ENCODE assay signal across 21 mouse cellular contexts in genomic region chr4:58314942-58315508, GRCm38 (mm10). TPM values are rescaled to one million over a fixed set of nuclear protein-coding genes. Genes with fewer than 3 reads are reported as not detected.
DNase-seq lines count a peak whose midpoint lies in the region; ATAC-seq and TF ChIP-seq lines count a peak whose summit lies in the region.
"Had no signal": no experiment of that assay in that cellular context is flagged by ENCODE, and none has a peak within 500 bp of the region (broad histone marks: within the 10 kb centered on the region; RNA-seq: fewer than 3 reads in every experiment).

No protein-coding gene starts in this region.

- H3K9me3 ChIP-seq in kidney, embryonic 14.5 days (ENCODE audit: control insufficient read depth, low read length), result no peaks in the 10 kb centered on the region
- no peaks in the 10 kb centered on the region for H3K9me3 ChIP-seq in intestine, embryonic 16.5 days (ENCODE audit: control insufficient read depth, low read length)
- no peaks in the 10 kb centered on the region for H3K9me3 ChIP-seq in limb, embryonic 14.5 days (ENCODE audit: control insufficient read depth, low read length)
- no peaks in the 10 kb centered on the region for H3K9me3 ChIP-seq in heart, embryonic 11.5 days (replicated peaks; ENCODE audit: control insufficient read depth, low read length)
- H3K9me3 ChIP-seq: embryonic facial prominence, embryonic 15.5 days; neural tube, embryonic 15.5 days had no signal

- 8% methylated on average over 4 of the region's 4 CpGs for WGBS in kidney, embryonic 14.5 days
- WGBS in intestine, embryonic 16.5 days, result 18% methylated on average over 4 of the region's 4 CpGs
- WGBS in limb, embryonic 14.5 days, result 39% methylated on average over 4 of the region's 4 CpGs
- 68% methylated on average over 4 of the region's 4 CpGs for WGBS in heart, embryonic 11.5 days (ENCODE audit: insufficient replicate concordance)

- TF ChIP-seq POLR2A in limb, embryonic 14.5 days (IDR thresholded peaks at IDR 0.05; ENCODE audit: borderline replicate concordance, extremely low read depth, insufficient read depth, insufficient read length), result no peak

- no peaks in the 10 kb centered on the region for H3K4me1 ChIP-seq in kidney, embryonic 14.5 days (ENCODE audit: control insufficient read depth, insufficient read depth, low read length)
- peaks cover 4% of the 10 kb centered on the region for H3K4me1 ChIP-seq in intestine, embryonic 16.5 days (ENCODE audit: control insufficient read depth, insufficient read depth, low read length)
- no peaks in the 10 kb centered on the region for H3K4me1 ChIP-seq in limb, embryonic 14.5 days (ENCODE audit: control insufficient read depth, insufficient read depth, low read length)
- no peaks in the 10 kb centered on the region; the same call in 1 of the 2 replicates for H3K4me1 ChIP-seq in heart, embryonic 11.5 days (ENCODE audit: control insufficient read depth, insufficient read depth, low read length)
- H3K4me1 ChIP-seq: embryonic facial prominence, embryonic 15.5 days; neural tube, embryonic 15.5 days had no signal

- no peak overlapping the region for H3K9ac ChIP-seq in kidney, embryonic 14.5 days (ENCODE audit: low read depth, low read length)
- no peak overlapping the region for H3K9ac ChIP-seq in intestine, embryonic 16.5 days (ENCODE audit: low read depth, low read length)
- H3K9ac ChIP-seq in limb, embryonic 14.5 days (ENCODE audit: low read depth, low read length, severe bottlenecking), result no peak overlapping the region
- no peak overlapping the region for H3K9ac ChIP-seq in heart, embryonic 11.5 days (ENCODE audit: low read depth, low read length)
- H3K9ac ChIP-seq: embryonic facial prominence, embryonic 15.5 days; neural tube, embryonic 15.5 days had no signal

- no peak for DNase-seq in kidney, postnatal 10 days
- peak; percentile 77 for DNase-seq in adipocyte (ENCODE audit: low spot score)
- peak; percentile 32 for DNase-seq in limb, embryonic 14.5 days (ENCODE audit: low spot score)
- DNase-seq in layer of hippocampus, postnatal 36 days, result no peak
- DNase-seq: adrenal gland, adult 8-10 months; cerebellum, postnatal 14 days; heart, postnatal 4 days; lung, adult 18-20 months; lung, postnatal 4 days; right cerebral cortex, postnatal 25 days had no signal

- no peaks in the 10 kb centered on the region for H3K27me3 ChIP-seq in kidney, embryonic 14.5 days (ENCODE audit: control insufficient read depth, insufficient read depth, low read length)
- no peaks in the 10 kb centered on the region for H3K27me3 ChIP-seq in intestine, embryonic 16.5 days (replicated peaks; ENCODE audit: control insufficient read depth, insufficient read depth, low read length)
- H3K27me3 ChIP-seq in limb, embryonic 14.5 days (ENCODE audit: control insufficient read depth, insufficient read depth, low read length), result no peaks in the 10 kb centered on the region
- H3K27me3 ChIP-seq in heart, embryonic 11.5 days (ENCODE audit: control insufficient read depth, insufficient read depth, low read length), result no peaks in the 10 kb centered on the region
- H3K27me3 ChIP-seq: embryonic facial prominence, embryonic 15.5 days; neural tube, embryonic 15.5 days had no signal

- H3K27ac ChIP-seq in kidney, embryonic 14.5 days (ENCODE audit: low read depth, low read length), result peak overlapping the region; percentile 44; the same call in 1 of the 2 replicates
- H3K27ac ChIP-seq in intestine, embryonic 16.5 days (ENCODE audit: low read length), result peak overlapping the region; percentile 4; the same call in 1 of the 2 replicates
- no peak overlapping the region for H3K27ac ChIP-seq in limb, embryonic 14.5 days (replicated peaks; ENCODE audit: low read depth, low read length)
- H3K27ac ChIP-seq in heart, embryonic 11.5 days (ENCODE audit: low read depth, low read length), result no peak overlapping the region
- H3K27ac ChIP-seq: embryonic facial prominence, embryonic 15.5 days; neural tube, embryonic 15.5 days had no signal

- 0 out of 2 replicates have a peak overlapping the region, but pooled peaks have one; percentile 2 for H3K4me2 ChIP-seq in kidney, embryonic 14.5 days (replicated peaks; ENCODE audit: low read depth, low read length)
- H3K4me2 ChIP-seq in intestine, embryonic 16.5 days (ENCODE audit: low read depth, low read length), result no peak overlapping the region
- H3K4me2 ChIP-seq in limb, embryonic 14.5 days (replicated peaks; ENCODE audit: low read depth, low read length, severe bottlenecking), result no peak overlapping the region
- H3K4me2 ChIP-seq in heart, embryonic 11.5 days, result no peak overlapping the region; the same call in 1 of the 2 replicates
- H3K4me2 ChIP-seq: embryonic facial prominence, embryonic 15.5 days; liver, embryonic 11.5 days; neural tube, embryonic 15.5 days had no signal

- no peaks in the 10 kb centered on the region for H3K36me3 ChIP-seq in kidney, embryonic 14.5 days (ENCODE audit: control insufficient read depth, insufficient read depth, low read length)
- no peaks in the 10 kb centered on the region for H3K36me3 ChIP-seq in intestine, embryonic 16.5 days (ENCODE audit: control insufficient read depth, insufficient read depth, low read length)
- no peaks in the 10 kb centered on the region for H3K36me3 ChIP-seq in limb, embryonic 14.5 days (ENCODE audit: control insufficient read depth, insufficient read depth, low read length)
- no peaks in the 10 kb centered on the region for H3K36me3 ChIP-seq in heart, embryonic 11.5 days (ENCODE audit: control insufficient read depth, insufficient read depth, low read length)
- H3K36me3 ChIP-seq: embryonic facial prominence, embryonic 15.5 days; neural tube, embryonic 15.5 days had no signal

- no peak overlapping the region for H3K4me3 ChIP-seq in kidney, embryonic 14.5 days (ENCODE audit: low read length)
- no peak overlapping the region for H3K4me3 ChIP-seq in intestine, embryonic 16.5 days (ENCODE audit: low read length)
- no peak overlapping the region for H3K4me3 ChIP-seq in limb, embryonic 14.5 days (replicated peaks; ENCODE audit: low read length)
- no peak overlapping the region for H3K4me3 ChIP-seq in heart, embryonic 11.5 days (ENCODE audit: low read depth, low read length)
- H3K4me3 ChIP-seq: embryonic facial prominence, embryonic 15.5 days; neural tube, embryonic 15.5 days had no signal

- ATAC-seq in kidney, embryonic 14.5 days (ENCODE audit: low FRiP score, low TSS enrichment), result peak; percentile 92
- ATAC-seq in intestine, embryonic 16.5 days, result peak; percentile 58
- no peak for ATAC-seq in limb, embryonic 14.5 days (ENCODE audit: low FRiP score, low read depth)
- ATAC-seq in heart, embryonic 11.5 days (replicated peaks; ENCODE audit: insufficient number of reproducible peaks, low FRiP score, low TSS enrichment), result no peak
- ATAC-seq: forebrain, embryonic 16.5 days; hindbrain, embryonic 16.5 days; midbrain, embryonic 16.5 days had no signal

RNA-seq across cellular contexts. Expression of gene Musk, which starts 29.3 kb away (rescaled TPM):
- 0.14 and 0.21 TPM in 2 replicates for polyA plus RNA-seq in kidney, embryonic 14.5 days (2014; fragmentation: Nextera tagmentation; extraction: Ambion mirVana)
- 0.10 and 0.13 TPM in 2 replicates for polyA plus RNA-seq in intestine, embryonic 16.5 days (2015; fragmentation: Nextera tagmentation; extraction: Ambion mirVana)
- polyA plus RNA-seq in limb, embryonic 14.5 days (2012; rRNA removed), result 3.3 and 4.0 TPM in 2 replicates
- 8.5 and 9.7 TPM in 2 replicates for polyA plus RNA-seq in limb, embryonic 14.5 days (2014; fragmentation: Nextera tagmentation; extraction: Ambion mirVana)
- polyA plus RNA-seq in heart, embryonic 11.5 days (2014; fragmentation: Nextera tagmentation; extraction: Ambion mirVana), result 0.32 TPM in 1 of 2 replicates, not detected in the other
- 1 to 10 TPM; 1.3 to 2.2 TPM for total RNA-seq in layer of hippocampus, postnatal 36 days (2021)
- polyA plus RNA-seq: forebrain, embryonic 16.5 days; heart, embryonic 14.5 days; liver, embryonic 11.5 days; spleen, adult 2 months had no signal

Comparison
In these comparisons a context has a peak if more than half of its experiments do, and no peak if none do; other contexts are left out.
1. ATAC-seq: peak in kidney, embryonic 14.5 days (single experiment) and intestine, embryonic 16.5 days (single experiment); none in limb, embryonic 14.5 days (single experiment) and heart, embryonic 11.5 days (single experiment).
2. H3K27ac ChIP-seq: peak in kidney, embryonic 14.5 days (single experiment) and intestine, embryonic 16.5 days (single experiment); none in limb, embryonic 14.5 days (single experiment) and heart, embryonic 11.5 days (single experiment).
3. DNase-seq: peak in adipocyte (single experiment) and limb, embryonic 14.5 days (single experiment); none in kidney, postnatal 10 days (single experiment) and layer of hippocampus, postnatal 36 days (0 of 2).